Mouse (Mus musculus) midbrain, embryonic 15.5 days (tissue): Measurements from ENCODE around the gene Guca2b. TPM values are rescaled to one million over a fixed set of nuclear protein-coding genes. Genes with fewer than 3 reads are reported as not detected.

Source experiments
- ATAC-seq: fragments of 200-750 bp; cut with Nextera tagmentation; replicated peaks from 2 replicates; pipeline ENCODE4 v1.8.0; 2017; ENCODE audit warnings: moderate TSS enrichment
- H3K27ac ChIP-seq: fragments of 300-500 bp; sonication (generic); 2 replicates; pipeline ENCODE4 v1.5.1; 2015; ENCODE audit warnings: mild to moderate bottlenecking, inconsistent platforms
- H3K27me3 ChIP-seq: fragments of 300-500 bp; sonication (generic); replicated peaks from 2 replicates; pipeline ENCODE4 v1.6.1; 2015; ENCODE audit warnings: inconsistent platforms
- H3K36me3 ChIP-seq: fragments of 300-500 bp; sonication (generic); replicated peaks from 2 replicates; pipeline ENCODE4 v1.6.1; 2015; ENCODE audit warnings: inconsistent platforms
- H3K4me1 ChIP-seq: fragments of 300-500 bp; sonication (generic); 2 replicates; pipeline ENCODE4 v1.6.1; 2015; ENCODE audit warnings: inconsistent platforms
- H3K4me2 ChIP-seq: fragments of 300-500 bp; sonication (generic); 2 replicates; pipeline ENCODE4 v1.6.1; 2015; ENCODE audit warnings: inconsistent platforms, mild to moderate bottlenecking, moderate library complexity
- H3K4me3 ChIP-seq: fragments of 300-500 bp; sonication (generic); 2 replicates; pipeline ENCODE4 v1.5.1; 2015; ENCODE audit warnings: mild to moderate bottlenecking, inconsistent platforms
- H3K9ac ChIP-seq: fragments of 300-500 bp; sonication (generic); 2 replicates; pipeline ENCODE4 v1.6.1; 2015; ENCODE audit warnings: mild to moderate bottlenecking, inconsistent platforms
- H3K9me3 ChIP-seq: fragments of 300-500 bp; sonication (generic); 2 replicates; pipeline ENCODE4 v1.6.1; 2016; ENCODE audit warnings: inconsistent platforms
- WGBS: fragments of 180-500 bp; shearing (Covaris S2); methylation state at CpG from one replicate; pipeline ENCODE4 v1.1.7; 2015; ENCODE audit warnings: mixed read lengths; 5-methylcytosine and 5-hydroxymethylcytosine counted together
- polyA plus RNA-seq: library from polyadenylated mRNA; unstranded; fragments of >200 nt; fragmentation: Nextera tagmentation; extraction: Ambion mirVana; gene quantifications from 2 replicates; pipeline ENCODE4 v1.2.1, GENCODE M21; 2015

Guca2b gene
- polyA plus RNA-seq, 1 experiment from 2014 or later = not detected

- WGBS = 55% methylated on average over 4 of the region's 4 CpGs
- H3K9me3 ChIP-seq = no peaks in the 10 kb centered on the region
- H3K4me2 ChIP-seq = no peak overlapping the region
- peaks cover 10% of the 10 kb centered on the region; the same call in 1 of the 2 replicates for H3K36me3 ChIP-seq
- H3K27me3 ChIP-seq = no peaks in the 10 kb centered on the region
- no peak overlapping the region for H3K4me3 ChIP-seq
- peaks cover 15% of the 10 kb centered on the region for H3K4me1 ChIP-seq
- H3K9ac ChIP-seq = no peak overlapping the region
- ATAC-seq = no peak
- peak overlapping the region; percentile 67 for H3K27ac ChIP-seq
Measured at GRCm38 (mm10) chr4:119627317-119627716, 31.4 kb downstream of the Guca2b start.

DNA sequence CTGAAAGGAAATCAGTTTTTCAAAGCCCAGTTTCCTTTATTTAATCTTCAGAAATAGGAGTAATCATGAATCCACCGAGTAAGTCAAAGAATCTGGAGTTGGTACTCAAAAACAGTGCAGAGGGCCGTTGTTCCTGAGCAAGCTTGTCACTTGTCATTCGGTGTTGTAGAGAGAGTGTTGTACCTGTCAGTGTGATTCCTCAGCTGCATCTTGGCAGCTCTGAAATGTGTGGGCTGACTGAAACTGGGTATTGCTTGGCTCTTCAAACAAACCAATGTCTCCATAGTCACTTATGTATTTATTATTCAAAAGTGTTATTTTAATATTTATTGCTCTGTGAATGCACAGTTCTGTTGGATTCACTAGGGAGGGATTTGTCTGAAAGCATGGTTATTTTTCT, 31.9 kb downstream of the Guca2b start:
- Histone ChIP-seq H3K36me3 (peaks cover 10% of the 10 kb centered on the region; the same call in 1 of the 2 replicates), H3K4me2 (no peak overlapping the region), H3K9me3 (no peaks in the 10 kb centered on the region), H3K27ac (peak overlapping the region; percentile 67), H3K4me1 (peaks cover 15% of the 10 kb centered on the region), H3K9ac (no peak overlapping the region), H3K4me3 (no peak overlapping the region), H3K27me3 (no peaks in the 10 kb centered on the region)
- WGBS = 69% methylated on average over 3 of the region's 3 CpGs
- ATAC-seq = no peak

DNA sequence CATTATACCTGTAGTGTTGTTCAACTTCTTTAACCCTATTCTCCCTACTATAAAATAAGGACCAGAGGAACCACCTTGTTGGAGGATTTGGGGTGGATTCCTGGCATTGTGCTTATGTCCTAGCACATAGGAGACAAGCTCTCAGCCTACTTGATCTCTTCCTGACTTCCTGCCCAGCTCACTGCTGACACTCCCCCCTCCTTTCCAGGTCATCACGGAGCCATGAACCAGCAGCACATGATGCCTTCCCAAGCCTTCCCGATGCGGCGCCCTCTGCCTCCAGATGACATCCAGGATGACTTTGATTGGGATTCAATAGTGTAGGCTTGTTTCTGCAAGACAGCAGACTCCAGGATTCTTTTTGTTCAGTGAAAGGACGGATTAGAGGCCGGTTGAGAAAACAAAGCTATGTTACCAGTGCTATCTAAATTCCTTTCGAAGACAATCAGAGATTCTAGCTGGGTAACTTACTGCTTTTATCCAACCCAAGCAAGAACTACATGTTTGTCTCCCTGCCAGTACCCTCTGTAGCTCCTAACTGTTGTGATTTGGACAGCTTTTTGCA, 32.6 kb downstream of the Guca2b start:
- Histone ChIP-seq H3K4me2 (no peak overlapping the region), H3K9ac (no peak overlapping the region), H3K27me3 (no peaks in the 10 kb centered on the region), H3K36me3 (peaks cover 13% of the 10 kb centered on the region; the same call in 1 of the 2 replicates), H3K4me3 (no peak overlapping the region), H3K4me1 (peaks cover 15% of the 10 kb centered on the region), H3K9me3 (no peaks in the 10 kb centered on the region), H3K27ac (peak overlapping the region; percentile 38; the same call in 1 of the 2 replicates)
- WGBS = 20% methylated on average over 7 of the region's 7 CpGs
- ATAC-seq = no peak

DNA sequence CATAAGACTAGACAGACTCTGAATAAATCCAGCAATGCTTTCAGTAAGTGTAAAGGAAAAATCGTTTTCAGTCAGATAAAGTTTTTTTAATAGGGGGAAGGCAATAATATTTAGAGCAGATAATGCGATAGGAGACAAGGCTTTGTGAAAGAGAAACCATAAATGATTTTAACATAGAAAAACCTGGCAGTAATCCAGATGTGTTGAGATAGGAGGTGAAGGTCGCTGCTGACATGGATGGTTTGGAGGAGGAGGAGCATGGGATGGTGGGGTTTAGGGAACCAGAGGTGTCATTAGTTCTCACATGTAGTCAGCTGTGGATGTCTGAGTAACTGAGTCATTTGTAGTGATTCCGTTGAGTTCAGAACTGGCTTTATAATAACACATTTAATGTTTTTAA, 44.0 kb downstream of the Guca2b start:
- WGBS = 91% methylated on average over 4 of the region's 4 CpGs
- Histone ChIP-seq H3K4me2 (no peak overlapping the region), H3K27me3 (no peaks in the 10 kb centered on the region), H3K9me3 (no peaks in the 10 kb centered on the region), H3K27ac (no peak overlapping the region), H3K4me1 (peaks cover 8% of the 10 kb centered on the region; the same call in 1 of the 2 replicates), H3K36me3 (0 out of 2 replicates have a peak, but pooled peaks cover 3% of the 10 kb centered on the region), H3K4me3 (no peak overlapping the region), H3K9ac (no peak overlapping the region)
- no peak for ATAC-seq

- WGBS = 68% methylated on average over 1 of the region's 1 CpGs
- Histone ChIP-seq H3K4me3 (no peak overlapping the region), H3K4me1 (peaks cover 8% of the 10 kb centered on the region; the same call in 1 of the 2 replicates), H3K27ac (peak overlapping the region; percentile 48; the same call in 1 of the 2 replicates), H3K9ac (no peak overlapping the region), H3K9me3 (no peaks in the 10 kb centered on the region), H3K27me3 (no peaks in the 10 kb centered on the region), H3K36me3 (no peaks in the 10 kb centered on the region), H3K4me2 (no peak overlapping the region)
- ATAC-seq = no peak
Measured at GRCm38 (mm10) chr4:119614078-119614477, 44.7 kb downstream of the Guca2b start.

- ATAC-seq = no peak
Measured at GRCm38 (mm10) chr4:119609488-119609887, 49.3 kb downstream of the Guca2b start.

More at GRCm38 (mm10) chr4:119609488-119609887, 49.3 kb downstream of the Guca2b start:
- Histone ChIP-seq H3K9me3 (no peaks in the 10 kb centered on the region), H3K4me2 (no peak overlapping the region), H3K9ac (no peak overlapping the region), H3K36me3 (no peaks in the 10 kb centered on the region; the same call in 1 of the 2 replicates), H3K4me1 (peaks cover 5% of the 10 kb centered on the region; the same call in 1 of the 2 replicates), H3K4me3 (no peak overlapping the region), H3K27me3 (no peaks in the 10 kb centered on the region), H3K27ac (no peak overlapping the region)
- WGBS = 97% methylated on average over 1 of the region's 1 CpGs

Other genes starting within 250 kb of the Guca2b start
- 23.2 and 23.8 TPM in 2 replicates for gene Ccdc30, start 243.4 kb downstream of the Guca2b start, polyA plus RNA-seq
- gene Ppcs, start 236.5 kb downstream of the Guca2b start, polyA plus RNA-seq = 20.8 and 22.2 TPM in 2 replicates
- 0.18 and 0.63 TPM in 2 replicates for gene Zmynd12, start 236.1 kb downstream of the Guca2b start, polyA plus RNA-seq
- 25.5 and 27.6 TPM in 2 replicates for gene Rimkla, start 166.3 kb downstream of the Guca2b start, polyA plus RNA-seq
- gene Foxj3, start 122.0 kb downstream of the Guca2b start, polyA plus RNA-seq = 34.5 and 38.2 TPM in 2 replicates
- gene Frg2f1, start 119.4 kb downstream of the Guca2b start, polyA plus RNA-seq = 9.9 and 13.3 TPM in 2 replicates
- gene Guca2a, start 21.2 kb downstream of the Guca2b start, polyA plus RNA-seq = not detected in 2 replicates
- 18.9 and 19.0 TPM in 2 replicates for gene Hivep3, start 74.8 kb upstream of the Guca2b start, polyA plus RNA-seq